Mouse (Mus musculus) liver, embryonic 14.5 days (tissue): Measurements from ENCODE around the gene Dusp28. TPM values are rescaled to one million over a fixed set of nuclear protein-coding genes. Genes with fewer than 3 reads are reported as not detected.

Source experiments
- ATAC-seq: fragments of 200-750 bp; cut with Nextera tagmentation; 2 replicates; pipeline ENCODE4 v1.8.0; 2017; ENCODE audit warnings: moderate number of reproducible peaks, mild to moderate bottlenecking, moderate library complexity; ENCODE audit not compliant: insufficient read depth
- DNase-seq, 3 experiments: peaks; one replicate each; pipeline ENCODE4 v3.0.0-alpha.2; 2012 to 2013; ENCODE audit warnings: low read depth in 3 of 3, low spot score in 3 of 3
- H3K27ac ChIP-seq: fragments of 300-500 bp; sonication (generic); 2 replicates; pipeline ENCODE4 v1.5.1; 2014; ENCODE audit warnings: moderate library complexity, mild to moderate bottlenecking, control low read depth, inconsistent platforms
- H3K27me3 ChIP-seq: fragments of 300-500 bp; sonication (generic); 2 replicates; pipeline ENCODE4 v1.6.1; 2014; ENCODE audit warnings: mild to moderate bottlenecking, low read length, moderate library complexity; ENCODE audit not compliant: control insufficient read depth, insufficient read depth
- H3K36me3 ChIP-seq: fragments of 300-500 bp; sonication (generic); replicated peaks from 2 replicates; pipeline ENCODE4 v1.6.1; 2014; ENCODE audit warnings: low read depth; ENCODE audit not compliant: control insufficient read depth, insufficient read depth
- H3K4me1 ChIP-seq, 2 experiments: fragments of 200-500 bp in 1 of 2; fragments of 300-500 bp in 1 of 2; sonication (generic) in 1 of 2; replicated peaks; 2 replicates each; pipeline ENCODE4 v1.6.1; 2012 to 2014; ENCODE audit warnings: antibody characterized with exemption in 1 of 2, inconsistent platforms in 1 of 2, low read length in 1 of 2; ENCODE audit not compliant: control insufficient read depth in 2 of 2, insufficient read depth in 2 of 2
- H3K4me2 ChIP-seq: fragments of 300-500 bp; sonication (generic); 2 replicates; pipeline ENCODE4 v1.6.1; 2014; ENCODE audit warnings: low read depth, mild to moderate bottlenecking, control low read depth, moderate library complexity
- H3K4me3 ChIP-seq, 2 experiments: fragments of 200-500 bp in 1 of 2; fragments of 300-500 bp in 1 of 2; sonication (generic) in 1 of 2; 2 replicates each; pipeline ENCODE4 v1.5.1; 2012 to 2014; ENCODE audit warnings: low read depth in 2 of 2, low read length in 2 of 2, mild to moderate bottlenecking in 2 of 2, control low read depth in 1 of 2, inconsistent platforms in 1 of 2, moderate library complexity in 1 of 2; ENCODE audit not compliant: insufficient read depth in 1 of 2
- H3K9ac ChIP-seq: fragments of 300-500 bp; sonication (generic); replicated peaks from 2 replicates; pipeline ENCODE4 v1.6.1; 2014; ENCODE audit warnings: mild to moderate bottlenecking, control low read depth, moderate library complexity
- H3K9me3 ChIP-seq: fragments of 300-500 bp; sonication (generic); 2 replicates; pipeline ENCODE4 v1.6.1; 2016; ENCODE audit warnings: low read length, mixed read lengths; ENCODE audit not compliant: control insufficient read depth
- CTCF ChIP-seq: IDR thresholded peaks from 2 replicates; pipeline ENCODE4 v1.5.1; 2016; ENCODE audit warnings: antibody characterized with exemption, low read depth, control low read depth
- EP300 ChIP-seq: IDR thresholded peaks from 2 replicates; pipeline ENCODE4 v1.6.1; 2016; ENCODE audit warnings: antibody characterized with exemption, low read depth
- WGBS: fragments of 180-500 bp; shearing (Covaris S2); extraction: QIAGEN DNeasy Blood & Tissue Kit; methylation state at CpG from one replicate; pipeline ENCODE4 v1.1.7; 2014; ENCODE audit not compliant: insufficient replicate concordance; 5-methylcytosine and 5-hydroxymethylcytosine counted together
- polyA plus RNA-seq, 2 experiments: library from polyadenylated mRNA; depleted of rRNA in 1 of 2; stranded (reverse) in 1 of 2; unstranded in 1 of 2; fragments of >200 nt; fragmentation: Nextera tagmentation in 1 of 2; extraction: Ambion mirVana in 1 of 2; gene quantifications; 2 replicates each; pipeline versions ENCODE4 v1.2.1 to v1.2.3; 2012 to 2014

Gene Dusp28
- polyA plus RNA-seq, 2 experiments: 5.2 to 5.4 TPM

DNA sequence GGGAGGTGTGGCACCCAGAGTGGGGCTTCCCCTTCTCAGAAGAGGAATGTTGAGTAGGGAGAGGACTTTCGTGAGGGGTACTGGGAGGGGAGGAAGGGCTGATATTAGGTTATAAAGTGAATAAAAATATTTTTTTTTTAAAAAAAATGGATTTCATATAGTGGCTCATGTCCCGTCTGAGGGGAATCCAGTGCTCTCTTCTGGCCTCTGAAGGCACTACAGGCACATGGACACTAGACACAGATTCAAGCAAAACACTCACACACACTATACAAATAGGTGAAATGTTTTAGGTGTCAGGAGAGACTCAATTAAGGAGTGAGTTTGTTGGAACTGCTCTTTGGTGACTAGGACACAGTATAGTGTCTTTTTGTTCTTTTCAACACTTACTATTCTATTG is 29.2 kb downstream of the Dusp28 start:
- Histone ChIP-seq H3K27me3 (no peaks in the 10 kb centered on the region), H3K4me1 (peaks cover 15 to 19% of the 10 kb centered on the region in 2 experiments), H3K4me3 (peak overlapping the region in 1 of 2 experiments; percentile 85; a peak in 2 of 4 replicates), H3K9ac (peak overlapping the region; percentile 34; the same call in 1 of the 2 replicates), H3K9me3 (no peaks in the 10 kb centered on the region), H3K27ac (no peak overlapping the region), H3K36me3 (peaks cover 3% of the 10 kb centered on the region; the same call in 1 of the 2 replicates), H3K4me2 (peak overlapping the region; percentile 95)
- TF ChIP-seq EP300 (no peak), CTCF (no peak)
- WGBS: 48% methylated on average over 2 of the region's 2 CpGs
- ATAC-seq (no peak), DNase-seq (no peak)

DNA sequence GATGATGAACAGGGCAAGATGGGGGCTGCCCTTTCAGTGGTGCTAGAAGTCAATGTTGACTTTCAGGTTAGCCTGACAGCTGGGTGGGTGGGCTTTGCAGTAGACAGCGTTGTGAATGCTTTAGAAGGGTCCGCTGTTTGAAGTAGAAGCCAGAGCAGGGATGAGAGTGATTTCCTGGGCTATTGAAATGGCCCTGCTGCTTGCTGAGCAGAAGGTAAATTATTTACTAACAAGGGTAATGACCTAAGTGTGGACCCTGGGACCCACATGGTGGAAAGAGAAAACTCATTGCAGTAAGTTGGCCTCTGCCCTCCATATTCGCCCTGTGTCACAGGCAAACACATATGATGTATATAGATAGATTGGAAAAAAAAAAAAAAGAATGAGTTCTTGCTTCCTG is 29.7 kb downstream of the Dusp28 start:
- Histone ChIP-seq H3K27me3 (no peaks in the 10 kb centered on the region), H3K27ac (no peak overlapping the region), H3K9me3 (no peaks in the 10 kb centered on the region), H3K36me3 (peaks cover 3% of the 10 kb centered on the region; the same call in 1 of the 2 replicates), H3K4me1 (peaks cover 15 to 19% of the 10 kb centered on the region in 2 experiments), H3K9ac (no peak overlapping the region), H3K4me3 (no peak overlapping the region), H3K4me2 (peak overlapping the region; percentile 95; the same call in 1 of the 2 replicates)
- no peak for ATAC-seq
- 68% methylated on average over 3 of the region's 3 CpGs for WGBS
- TF ChIP-seq EP300 (no peak), CTCF (no peak)
- DNase-seq: no peak

DNA sequence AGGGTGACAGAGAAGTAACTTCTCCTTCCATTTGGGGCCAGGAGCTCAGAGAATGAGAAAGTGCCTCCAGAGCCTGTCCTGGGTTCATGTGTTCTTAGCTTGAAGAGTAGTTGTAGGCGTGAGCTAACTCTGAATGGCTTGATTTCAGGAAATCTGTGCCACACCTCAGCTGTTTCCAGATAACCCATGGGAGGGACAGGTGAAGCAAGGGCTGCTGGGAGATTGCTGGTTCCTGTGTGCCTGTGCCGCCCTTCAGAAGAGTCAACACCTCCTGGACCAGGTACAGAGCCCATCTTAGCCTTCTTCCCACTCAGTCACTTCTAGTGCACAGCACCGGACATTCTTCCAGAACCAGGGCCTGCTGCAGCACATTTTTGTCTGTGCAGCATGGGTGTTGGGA is 31.0 kb downstream of the Dusp28 start:
- no peak overlapping the region for H3K27ac ChIP-seq
- peaks cover 15 to 19% of the 10 kb centered on the region in 2 experiments for H3K4me1 ChIP-seq
- no peak for ATAC-seq
- H3K36me3 ChIP-seq: peaks cover 3% of the 10 kb centered on the region; the same call in 1 of the 2 replicates
- no peaks in the 10 kb centered on the region for H3K27me3 ChIP-seq
- 54% methylated on average over 3 of the region's 3 CpGs for WGBS
- H3K4me2 ChIP-seq: no peak overlapping the region
- H3K4me3 ChIP-seq: no peak overlapping the region
- TF ChIP-seq EP300 (no peak), CTCF (no peak)
- no peak for DNase-seq
- H3K9ac ChIP-seq: no peak overlapping the region
- H3K9me3 ChIP-seq: no peaks in the 10 kb centered on the region

DNA sequence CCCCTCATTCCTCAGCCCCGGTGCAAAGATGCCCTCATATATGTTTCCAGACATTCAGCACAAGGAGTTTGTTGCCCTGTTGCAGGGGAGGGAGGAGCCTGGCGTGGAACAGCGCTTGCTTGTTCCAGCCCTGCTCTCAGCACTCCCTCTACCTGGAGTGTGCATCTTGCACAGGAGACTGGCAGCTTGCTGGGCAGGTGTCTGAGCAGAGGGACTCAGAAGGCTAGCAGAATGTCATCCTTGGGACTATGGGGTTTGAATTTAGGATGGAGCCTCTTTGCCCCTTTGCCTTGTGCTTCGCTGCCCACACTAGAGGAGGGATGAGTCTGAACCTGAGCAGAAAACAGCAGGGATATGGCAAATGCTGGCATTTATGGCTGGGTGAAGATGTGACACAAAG is 33.0 kb downstream of the Dusp28 start:
- H3K36me3 ChIP-seq: peaks cover 3% of the 10 kb centered on the region; the same call in 1 of the 2 replicates
- no peak overlapping the region for H3K4me3 ChIP-seq
- peaks cover 9 to 12% of the 10 kb centered on the region in 2 experiments for H3K4me1 ChIP-seq
- 81% methylated on average over 4 of the region's 4 CpGs for WGBS
- H3K9ac ChIP-seq: no peak overlapping the region
- ATAC-seq: no peak
- H3K4me2 ChIP-seq: no peak overlapping the region
- no peaks in the 10 kb centered on the region for H3K9me3 ChIP-seq
- DNase-seq: no peak
- TF ChIP-seq EP300 (no peak), CTCF (no peak)
- H3K27me3 ChIP-seq: no peaks in the 10 kb centered on the region
- H3K27ac ChIP-seq: no peak overlapping the region

DNA sequence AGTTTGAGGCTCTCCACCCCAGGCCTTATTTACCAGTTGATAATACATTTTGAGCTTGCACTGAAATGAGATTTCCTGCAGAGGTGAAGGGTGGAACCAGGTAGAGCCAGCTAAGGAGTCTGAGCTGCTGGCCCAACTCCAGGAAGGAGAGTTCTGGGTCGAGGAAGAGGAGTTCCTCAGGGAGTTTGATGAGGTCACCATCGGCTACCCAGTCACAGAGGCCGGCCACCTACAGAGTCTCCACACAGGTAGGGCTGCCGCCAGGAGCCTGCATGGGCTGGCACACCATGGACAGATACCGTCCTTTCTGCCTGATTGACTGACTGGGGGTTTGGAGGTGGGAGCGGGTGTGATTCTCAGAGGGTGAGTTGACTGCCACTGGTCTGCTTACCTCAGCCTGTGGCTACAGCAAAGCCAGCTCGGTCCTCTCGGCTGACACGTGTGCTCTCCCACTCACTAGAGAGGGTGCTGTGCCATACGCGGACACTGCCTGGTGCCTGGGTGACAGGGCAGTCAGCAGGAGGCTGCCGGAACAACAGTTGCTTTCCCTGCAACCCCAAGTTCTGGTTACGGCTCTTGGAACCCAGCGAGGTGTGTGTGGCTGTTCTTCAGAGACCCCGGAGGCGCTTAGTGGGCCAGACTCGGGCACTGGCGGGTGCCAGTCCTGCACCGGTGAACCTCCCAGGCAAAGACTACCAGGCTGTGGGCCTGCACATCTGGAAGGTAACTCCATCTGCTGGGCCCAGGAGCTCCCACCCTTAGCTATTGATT is 36.6 kb downstream of the Dusp28 start:
- Histone ChIP-seq H3K27ac (no peak overlapping the region), H3K9me3 (no peaks in the 10 kb centered on the region), H3K27me3 (no peaks in the 10 kb centered on the region), H3K4me2 (no peak overlapping the region), H3K36me3 (peaks cover 3% of the 10 kb centered on the region; the same call in 1 of the 2 replicates), H3K4me3 (no peak overlapping the region), H3K9ac (no peak overlapping the region), H3K4me1 (no peaks in the 10 kb centered on the region)
- no peak for DNase-seq
- no peak for TF ChIP-seq EP300
- no peak for TF ChIP-seq CTCF
- 82% methylated on average over 19 of the region's 19 CpGs for WGBS
- no peak for ATAC-seq
